Mouse (Mus musculus) stomach, embryonic 14.5 days (tissue): ENCODE measurements around the gene Dzip1l. TPM values are rescaled to one million over a fixed set of nuclear protein-coding genes. Genes with fewer than 3 reads are reported as not detected.

ENCODE experiments used
- ATAC-seq: fragments of 200-750 bp; cut with Nextera tagmentation; 2 replicates; pipeline ENCODE4 v1.8.0; 2017; ENCODE audit warnings: low read depth, moderate TSS enrichment; ENCODE audit not compliant: insufficient number of reproducible peaks, insufficient read depth, low FRiP score
- H3K27ac ChIP-seq: fragments of 300-500 bp; sonication (generic); 2 replicates; pipeline ENCODE4 v1.5.1; 2014; ENCODE audit warnings: mild to moderate bottlenecking, low read length, moderate library complexity, mixed read lengths
- H3K27me3 ChIP-seq: fragments of 300-500 bp; sonication (generic); 2 replicates; pipeline ENCODE4 v1.6.1; 2014; ENCODE audit warnings: low read length, control low read depth, mixed read lengths; ENCODE audit not compliant: control insufficient read depth, insufficient read depth
- H3K36me3 ChIP-seq: fragments of 300-500 bp; sonication (generic); 2 replicates; pipeline ENCODE4 v1.6.1; 2014; ENCODE audit warnings: mild to moderate bottlenecking, control low read depth, low read length, moderate library complexity, mixed read lengths; ENCODE audit not compliant: control insufficient read depth, insufficient read depth
- H3K4me1 ChIP-seq: fragments of 300-500 bp; sonication (generic); 2 replicates; pipeline ENCODE4 v1.6.1; 2014; ENCODE audit warnings: low read length, control low read depth, mixed read lengths; ENCODE audit not compliant: control insufficient read depth, insufficient read depth
- H3K4me2 ChIP-seq: fragments of 300-500 bp; sonication (generic); replicated peaks from 2 replicates; pipeline ENCODE4 v1.6.1; 2014; ENCODE audit warnings: low read depth, low read length, control low read depth
- H3K4me3 ChIP-seq: fragments of 300-500 bp; sonication (generic); 2 replicates; pipeline ENCODE4 v1.5.1; 2014; ENCODE audit warnings: low read depth, low read length, control low read depth
- H3K9ac ChIP-seq: fragments of 300-500 bp; sonication (generic); replicated peaks from 2 replicates; pipeline ENCODE4 v1.6.1; 2014; ENCODE audit warnings: low read depth, mild to moderate bottlenecking, control low read depth, low read length, moderate library complexity, mixed read lengths
- H3K9me3 ChIP-seq: fragments of 300-500 bp; sonication (generic); 2 replicates; pipeline ENCODE4 v1.6.1; 2016; ENCODE audit warnings: low read depth, low read length, control low read depth; ENCODE audit not compliant: control insufficient read depth
- WGBS: fragments of 180-500 bp; shearing (Covaris S2); extraction: QIAGEN DNeasy Blood & Tissue Kit; methylation state at CpG from one replicate; pipeline ENCODE4 v1.1.7; 2014; 5-methylcytosine and 5-hydroxymethylcytosine counted together
- polyA plus RNA-seq: library from polyadenylated mRNA; unstranded; fragments of >200 nt; fragmentation: Nextera tagmentation; extraction: Ambion mirVana; gene quantifications from 2 replicates; pipeline ENCODE4 v1.2.1, GENCODE M21; 2014

Gene Dzip1l
- polyA plus RNA-seq, 1 experiment from 2014 or later: 19.8 TPM

- Histone ChIP-seq H3K36me3 (peaks cover 15% of the 10 kb centered on the region), H3K9ac (no peak overlapping the region), H3K4me2 (no peak overlapping the region), H3K4me3 (no peak overlapping the region), H3K27me3 (no peaks in the 10 kb centered on the region), H3K4me1 (no peaks in the 10 kb centered on the region), H3K9me3 (no peaks in the 10 kb centered on the region), H3K27ac (no peak overlapping the region)
- WGBS: 27% methylated on average over 7 of the region's 7 CpGs
- ATAC-seq: no peak
These were observed 33.1 kb downstream of the Dzip1l start for GRCm38 (mm10) chr9:99662406-99662805.

- WGBS: 94% methylated on average over 10 of the region's 10 CpGs
- Histone ChIP-seq H3K9ac (no peak overlapping the region), H3K27ac (no peak overlapping the region), H3K4me1 (no peaks in the 10 kb centered on the region), H3K4me2 (no peak overlapping the region), H3K36me3 (peaks cover 20% of the 10 kb centered on the region), H3K9me3 (no peaks in the 10 kb centered on the region), H3K4me3 (no peak overlapping the region), H3K27me3 (no peaks in the 10 kb centered on the region)
- ATAC-seq: no peak
These were observed 33.6 kb downstream of the Dzip1l start for GRCm38 (mm10) chr9:99662887-99663286.

- no peaks in the 10 kb centered on the region for H3K4me1 ChIP-seq
- H3K27me3 ChIP-seq: no peaks in the 10 kb centered on the region
- no peaks in the 10 kb centered on the region for H3K9me3 ChIP-seq
- whole genome bisulfite sequencing: 84% methylated on average over 8 of the region's 8 CpGs
- peaks cover 34% of the 10 kb centered on the region; the same call in 1 of the 2 replicates for H3K36me3 ChIP-seq
- no peak overlapping the region for H3K27ac ChIP-seq
- ATAC-seq: no peak
- H3K4me2 ChIP-seq: no peak overlapping the region
- H3K9ac ChIP-seq: no peak overlapping the region
- H3K4me3 ChIP-seq: no peak overlapping the region
These were observed 38.3 kb downstream of the Dzip1l start for GRCm38 (mm10) chr9:99667596-99667995.

GRCm38 (mm10) chr9:99671603-99672002 lies 42.3 kb downstream of the Dzip1l start:
- 40% methylated on average over 2 of the region's 2 CpGs for WGBS
- peaks cover 20% of the 10 kb centered on the region; the same call in 1 of the 2 replicates for H3K36me3 ChIP-seq
- ATAC-seq: no peak

GRCm38 (mm10) chr9:99675714-99676113 lies 46.4 kb downstream of the Dzip1l start:
- no peaks in the 10 kb centered on the region for H3K9me3 ChIP-seq
- H3K9ac ChIP-seq: no peak overlapping the region
- no peak for ATAC-seq
- no peak overlapping the region for H3K4me3 ChIP-seq
- no peaks in the 10 kb centered on the region for H3K36me3 ChIP-seq
- no peak overlapping the region for H3K27ac ChIP-seq
- no peaks in the 10 kb centered on the region for H3K27me3 ChIP-seq
- H3K4me1 ChIP-seq: no peaks in the 10 kb centered on the region
- WGBS: 85% methylated on average over 3 of the region's 3 CpGs
- no peak overlapping the region for H3K4me2 ChIP-seq

More at GRCm38 (mm10) chr9:99671603-99672002, 42.3 kb downstream of the Dzip1l start:
- no peaks in the 10 kb centered on the region for H3K9me3 ChIP-seq
- H3K4me2 ChIP-seq: no peak overlapping the region
- H3K4me3 ChIP-seq: no peak overlapping the region
- H3K27me3 ChIP-seq: no peaks in the 10 kb centered on the region
- no peak overlapping the region for H3K27ac ChIP-seq
- H3K9ac ChIP-seq: no peak overlapping the region
- no peaks in the 10 kb centered on the region for H3K4me1 ChIP-seq

GRCm38 (mm10) chr9:99681980-99682570 lies 52.8 kb downstream of the Dzip1l start:
- H3K9me3 ChIP-seq: no peaks in the 10 kb centered on the region
- no peak overlapping the region for H3K4me2 ChIP-seq
- no peak for ATAC-seq
- H3K27me3 ChIP-seq: no peaks in the 10 kb centered on the region
- H3K4me3 ChIP-seq: no peak overlapping the region
- no peak overlapping the region for H3K27ac ChIP-seq
- no peaks in the 10 kb centered on the region for H3K36me3 ChIP-seq
- no peaks in the 10 kb centered on the region for H3K4me1 ChIP-seq
- 85% methylated on average over 21 of the region's 21 CpGs for WGBS
- no peak overlapping the region for H3K9ac ChIP-seq

- H3K4me1 ChIP-seq: no peaks in the 10 kb centered on the region
- ATAC-seq: no peak
- no peaks in the 10 kb centered on the region for H3K36me3 ChIP-seq
- H3K27me3 ChIP-seq: no peaks in the 10 kb centered on the region
- H3K4me2 ChIP-seq: no peak overlapping the region
- H3K27ac ChIP-seq: no peak overlapping the region
- H3K9ac ChIP-seq: no peak overlapping the region
- no peaks in the 10 kb centered on the region for H3K9me3 ChIP-seq
- no peak overlapping the region for H3K4me3 ChIP-seq
- WGBS: 69% methylated on average over 5 of the region's 5 CpGs
These were observed 55.8 kb downstream of the Dzip1l start for GRCm38 (mm10) chr9:99685061-99685521.

GRCm38 (mm10) chr9:99685536-99686231 lies 56.4 kb downstream of the Dzip1l start:
- ATAC-seq: no peak
- Histone ChIP-seq H3K9me3 (no peaks in the 10 kb centered on the region), H3K36me3 (no peaks in the 10 kb centered on the region), H3K4me3 (no peak overlapping the region), H3K9ac (no peak overlapping the region), H3K4me1 (no peaks in the 10 kb centered on the region), H3K27ac (no peak overlapping the region), H3K27me3 (no peaks in the 10 kb centered on the region), H3K4me2 (no peak overlapping the region)
- 77% methylated on average over 5 of the region's 5 CpGs for WGBS
